Mouse (Mus musculus): ENCODE measurements at regions not wholly inside any gene's neighbourhood (a gene's known extent, or its start where the extent isn't known, plus 50 kb on each side); places are given as distances from the start of the nearest gene placed in this dataset.
"Not testable (repeated sequence)": the region's sequence is repeated elsewhere in the genome, so short reads cannot be mapped to it uniquely, and the experiment has no call there.

GRCm38 (mm10) chr6:73676979-73677378, 207.5 kb upstream of the 4931417E11Rik start:
- no peak for DNase-seq

DNA sequence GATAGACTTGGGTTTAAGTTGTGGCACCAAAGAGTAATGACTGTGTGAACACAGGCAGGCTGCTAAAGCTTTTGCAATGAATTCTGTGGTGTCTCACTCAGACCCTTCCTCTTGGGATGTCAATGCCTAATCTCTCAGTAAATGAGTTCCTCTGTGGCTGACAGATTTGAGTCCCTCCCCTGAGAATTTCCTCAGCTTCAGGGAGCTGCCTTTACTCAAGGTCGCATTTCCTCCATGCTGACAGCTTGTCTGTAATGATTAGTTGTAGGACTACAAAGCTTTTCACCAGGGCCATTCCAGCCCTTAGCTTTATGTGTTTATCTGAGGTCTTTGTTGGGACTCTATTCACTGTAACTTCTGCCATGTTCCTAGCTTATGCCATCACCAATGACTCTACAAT, 199.9 kb upstream of the 4931417E11Rik start:
- DNase-seq = no peak

GRCm38 (mm10) chr6:73658988-73659387, 189.5 kb upstream of the 4931417E11Rik start:
- DNase-seq = no peak

- no peak for DNase-seq
Observed at GRCm38 (mm10) chr6:73645378-73645777, 175.9 kb upstream of the 4931417E11Rik start.

DNA sequence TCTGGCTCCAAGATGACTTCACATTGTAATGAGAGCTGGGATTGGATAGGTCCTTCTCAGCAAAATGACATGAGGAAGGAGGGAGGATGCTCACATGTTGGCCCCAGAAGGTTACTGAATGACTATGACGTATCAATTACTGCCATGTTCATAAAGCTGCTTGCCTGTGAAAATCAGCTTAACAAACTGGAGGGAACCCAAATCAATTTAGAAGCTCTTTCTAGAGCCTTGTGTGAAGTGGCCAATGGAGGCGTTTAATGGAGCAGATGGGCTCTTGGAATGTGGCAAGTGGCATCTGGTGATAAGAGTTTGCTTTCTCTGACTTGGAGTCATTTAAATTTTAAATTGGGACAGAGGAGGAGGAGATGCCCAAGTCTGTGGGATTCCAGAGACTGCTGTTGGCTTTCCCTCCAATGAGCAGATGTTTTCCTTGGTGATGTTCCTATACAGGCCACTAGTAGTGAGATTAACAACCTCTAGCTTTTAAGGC, 175.4 kb upstream of the 4931417E11Rik start:
- no peak for DNase-seq

GRCm38 (mm10) chr6:73628600-73628999, 159.1 kb upstream of the 4931417E11Rik start:
- no peak for DNase-seq

DNA sequence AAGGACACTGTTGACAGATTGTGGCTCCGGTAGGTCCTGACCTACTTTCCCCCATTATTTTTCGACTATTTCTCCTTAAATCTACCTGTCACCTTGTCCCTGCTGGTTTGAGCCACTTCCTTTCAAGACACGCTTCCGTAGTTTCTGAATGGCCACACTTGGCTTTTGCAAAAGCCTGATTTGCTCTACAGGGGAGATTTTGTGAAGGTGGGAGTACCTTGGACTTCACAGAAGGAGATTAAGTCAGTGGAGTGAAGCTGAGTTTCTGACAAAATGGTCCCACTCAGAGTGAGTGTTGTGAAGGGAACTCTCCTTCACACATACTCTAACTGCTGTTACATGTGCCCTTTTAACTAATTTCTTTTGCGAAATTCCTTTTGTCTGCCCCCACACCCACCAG, 157.0 kb upstream of the 4931417E11Rik start:
- DNase-seq = no peak

GRCm38 (mm10) chr6:73624211-73624610, 154.7 kb upstream of the 4931417E11Rik start:
- no peak for DNase-seq

DNA sequence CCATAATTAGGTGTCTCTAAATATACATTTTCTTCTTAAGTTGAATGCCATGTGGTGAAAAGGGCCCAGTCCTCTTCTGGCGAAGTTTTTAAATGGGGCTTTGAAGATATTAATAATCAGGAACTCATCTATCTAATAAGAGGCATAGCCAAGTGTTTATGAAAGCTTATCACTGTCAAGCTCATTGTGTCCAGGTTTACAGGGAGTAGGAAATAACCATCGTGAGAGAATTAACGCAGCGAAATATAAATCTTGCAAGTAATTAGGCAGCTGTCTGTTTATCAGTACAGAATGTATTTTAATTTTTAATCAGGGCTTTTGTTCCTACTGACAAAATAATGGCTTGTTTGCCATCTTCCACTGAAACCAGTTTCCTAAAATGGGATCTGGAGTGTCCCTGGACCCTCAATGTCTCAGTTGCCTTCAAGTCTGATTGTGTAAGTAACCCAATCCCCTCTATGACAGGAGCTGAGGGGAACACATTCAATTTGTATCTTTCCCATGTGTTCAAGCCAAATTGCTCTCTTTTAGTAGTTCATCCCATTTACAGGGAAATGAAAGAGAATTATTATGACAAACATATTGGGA, 152.5 kb upstream of the 4931417E11Rik start:
- DNase-seq = no peak

GRCm38 (mm10) chr6:73612266-73612665, 142.8 kb upstream of the 4931417E11Rik start:
- DNase-seq = no peak

DNA sequence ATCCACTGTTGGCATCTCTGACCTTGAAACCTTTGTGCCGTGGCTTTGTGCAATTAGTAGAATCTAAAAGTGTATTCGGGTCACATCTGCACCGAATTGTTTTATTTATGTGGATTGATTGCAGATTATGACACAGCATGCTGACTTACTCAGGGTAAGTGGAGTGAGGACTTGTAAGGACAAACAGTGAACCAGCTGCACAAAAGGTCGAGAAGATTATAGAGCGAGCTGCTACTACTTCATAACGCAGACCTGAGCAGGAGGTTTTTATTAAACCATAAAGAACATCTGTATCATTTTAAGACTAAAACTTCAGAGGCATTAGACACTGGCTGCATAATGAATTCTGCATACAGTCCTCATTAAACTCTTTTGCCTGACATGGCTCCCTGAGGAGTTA, 142.4 kb upstream of the 4931417E11Rik start:
- no peak for DNase-seq

GRCm38 (mm10) chr6:73610048-73610624, 140.7 kb upstream of the 4931417E11Rik start:
- DNase-seq = peak; percentile 5 to 14

GRCm38 (mm10) chr6:73587686-73588085, 118.2 kb upstream of the 4931417E11Rik start:
- DNase-seq = no peak

- DNase-seq = no peak
Observed at GRCm38 (mm10) chr6:73576708-73577107, 107.2 kb upstream of the 4931417E11Rik start.

DNA sequence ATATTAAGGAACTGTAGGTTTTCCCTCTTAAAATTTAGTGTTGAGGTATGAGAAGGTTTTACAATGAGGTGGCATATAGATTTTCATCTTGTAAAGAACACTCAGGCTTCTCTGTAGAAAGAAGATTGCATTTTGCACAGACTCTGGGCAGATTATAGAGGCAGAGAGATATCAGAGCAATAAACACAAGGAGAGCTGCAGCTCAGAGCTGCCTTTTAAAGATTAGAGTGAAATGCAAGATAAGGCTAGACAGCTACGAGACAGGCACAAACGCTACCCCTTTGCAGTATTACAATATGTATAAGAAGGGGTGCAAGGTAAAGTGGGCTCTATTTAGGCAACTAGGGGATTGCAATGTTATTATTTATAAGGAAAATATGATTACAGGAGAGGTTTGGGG, 90.5 kb upstream of the 4931417E11Rik start:
- no peak for DNase-seq

- no peak for DNase-seq
Observed at GRCm38 (mm10) chr6:73530559-73530958, 61.1 kb upstream of the 4931417E11Rik start.

- DNase-seq = no peak
Observed at GRCm38 (mm10) chr6:73530098-73530497, 60.6 kb upstream of the 4931417E11Rik start.

DNA sequence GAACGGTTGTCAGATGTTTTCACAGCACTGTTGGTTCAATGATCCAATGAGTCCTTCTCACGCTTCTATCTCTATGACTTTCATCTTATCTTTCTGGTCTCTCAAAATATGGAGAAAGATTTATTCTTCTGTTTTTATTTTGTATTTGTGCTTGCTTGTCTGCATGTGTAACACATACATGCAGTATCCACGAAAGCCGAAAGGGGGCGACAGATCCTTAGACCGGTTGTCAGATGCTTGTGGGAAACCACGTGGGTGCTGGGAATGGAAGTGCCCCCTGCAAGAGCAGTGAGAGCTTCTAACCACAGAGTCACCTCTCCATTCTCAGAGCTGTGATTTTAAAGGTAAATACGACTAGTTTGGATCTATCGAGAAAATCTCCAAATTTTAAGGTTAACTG, 54.2 kb upstream of the 4931417E11Rik start:
- DNase-seq = peak; percentile 50 to 54

GRCm38 (mm10) chr6:73519894-73520293, 50.4 kb upstream of the 4931417E11Rik start:
- DNase-seq = not testable (repeated sequence)

All from kidney, postnatal 4 days (tissue).